Mouse (Mus musculus) thymus, adult 2 months (tissue): Measurements from ENCODE around the gene Ppil2. TPM values are rescaled to one million over a fixed set of nuclear protein-coding genes. Genes with fewer than 3 reads are reported as not detected.

Experiments
- DNase-seq: peaks from one replicate; pipeline ENCODE4 v3.0.0; 2021
- H3K27ac ChIP-seq: fragments of 200-500 bp; 2 replicates; pipeline ENCODE4 v1.5.1; 2012; ENCODE audit warnings: low read length, control low read depth; ENCODE audit not compliant: control insufficient read depth, insufficient read depth
- H3K27me3 ChIP-seq: fragments of 200-500 bp; 2 replicates; pipeline ENCODE4 v1.6.1; 2012; ENCODE audit warnings: mild to moderate bottlenecking, low read length, moderate library complexity, mixed read lengths; ENCODE audit not compliant: control insufficient read depth, insufficient read depth
- H3K36me3 ChIP-seq: fragments of 200-500 bp; 2 replicates; pipeline ENCODE4 v1.6.1; 2012; ENCODE audit warnings: mild to moderate bottlenecking, low read length, moderate library complexity; ENCODE audit not compliant: control insufficient read depth, insufficient read depth
- H3K4me1 ChIP-seq: fragments of 200-500 bp; replicated peaks from 2 replicates; pipeline ENCODE4 v1.6.1; 2012; ENCODE audit warnings: low read length; ENCODE audit not compliant: control insufficient read depth, insufficient read depth
- H3K4me3 ChIP-seq: fragments of 200-500 bp; 2 replicates; pipeline ENCODE4 v1.5.1; 2012; ENCODE audit warnings: mild to moderate bottlenecking, low read length, control low read depth, moderate library complexity; ENCODE audit not compliant: control insufficient read depth, insufficient read depth
- CTCF ChIP-seq: fragments of 200-500 bp; IDR thresholded peaks from 2 replicates; pipeline ENCODE4 v1.5.1; 2012; ENCODE audit warnings: mild to moderate bottlenecking, control low read depth, low read length, moderate library complexity, borderline replicate concordance; ENCODE audit not compliant: control insufficient read depth, poor library complexity, insufficient read depth; ENCODE audit errors: extremely low read depth
- POLR2A ChIP-seq: fragments of 200-500 bp; IDR thresholded peaks from 2 replicates; pipeline ENCODE4 v1.6.1; 2012; ENCODE audit warnings: mild to moderate bottlenecking, low read length, control low read depth, moderate library complexity; ENCODE audit not compliant: control insufficient read depth, poor library complexity, insufficient read depth; ENCODE audit errors: extremely low read depth
- WGBS: fragments of 180-500 bp; shearing (Covaris S2); methylation state at CpG from one replicate; pipeline ENCODE4 v1.1.7; 2018; 5-methylcytosine and 5-hydroxymethylcytosine counted together
- polyA plus RNA-seq: library from polyadenylated mRNA; depleted of rRNA; stranded (reverse); fragments of >200 nt; gene quantifications from 2 replicates; pipeline ENCODE4 v1.2.3, GENCODE M21; 2012; rRNA removed

Gene Ppil2
- polyA plus RNA-seq, 1 experiment = 176 TPM

DNA sequence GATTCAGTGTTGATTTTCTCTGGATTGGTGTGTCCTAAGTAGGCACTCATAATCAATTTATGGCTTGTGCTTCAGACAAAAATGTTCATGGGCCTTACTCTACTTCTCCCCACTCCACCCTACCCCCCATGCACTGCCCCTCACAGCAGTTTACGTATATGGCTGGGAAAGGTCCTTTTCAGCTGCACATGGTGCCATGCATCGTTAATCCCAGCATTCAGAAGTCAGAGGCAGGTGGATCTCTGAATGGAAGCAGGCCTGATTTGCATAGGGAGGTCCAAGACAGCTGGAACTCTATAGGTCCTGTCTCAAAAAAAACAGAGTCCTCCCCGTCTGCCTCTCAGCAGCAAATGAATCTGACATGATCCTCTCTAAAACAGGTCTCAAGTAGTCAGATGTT is 65.8 kb downstream of the Ppil2 start:
- 90% methylated on average over 3 of the region's 3 CpGs for WGBS
- Histone ChIP-seq H3K4me3 (no peak overlapping the region), H3K27ac (no peak overlapping the region), H3K36me3 (peaks cover 53% of the 10 kb centered on the region), H3K4me1 (no peaks in the 10 kb centered on the region), H3K27me3 (no peaks in the 10 kb centered on the region)
- TF ChIP-seq POLR2A (no peak), CTCF (no peak)
- DNase-seq = no peak

DNA sequence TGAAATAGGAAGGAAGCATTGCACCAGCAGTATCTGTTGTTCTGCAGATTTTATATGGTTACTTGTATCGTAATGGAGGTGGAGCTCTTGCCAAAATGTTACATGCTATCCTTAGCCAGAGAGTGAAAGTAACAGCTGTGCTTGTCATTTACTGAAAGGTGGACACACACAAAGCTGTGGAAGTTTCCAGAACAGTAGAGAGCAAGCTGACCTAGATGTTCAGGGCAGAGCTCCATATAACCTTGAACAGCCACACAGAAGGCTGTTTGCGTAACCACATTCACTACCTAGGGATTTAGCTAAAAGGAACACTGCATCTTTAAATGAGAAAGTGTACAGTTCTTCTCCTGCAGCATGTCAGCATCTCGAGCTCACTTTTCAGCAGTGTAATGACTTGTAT is 66.7 kb downstream of the Ppil2 start:
- no peak for TF ChIP-seq POLR2A
- no peak for TF ChIP-seq CTCF
- WGBS = 91% methylated on average over 3 of the region's 3 CpGs
- H3K36me3 ChIP-seq = peaks cover 61% of the 10 kb centered on the region
- H3K4me3 ChIP-seq = no peak overlapping the region
- no peaks in the 10 kb centered on the region for H3K27me3 ChIP-seq
- no peak overlapping the region for H3K27ac ChIP-seq
- no peak for DNase-seq
- H3K4me1 ChIP-seq = no peaks in the 10 kb centered on the region

DNA sequence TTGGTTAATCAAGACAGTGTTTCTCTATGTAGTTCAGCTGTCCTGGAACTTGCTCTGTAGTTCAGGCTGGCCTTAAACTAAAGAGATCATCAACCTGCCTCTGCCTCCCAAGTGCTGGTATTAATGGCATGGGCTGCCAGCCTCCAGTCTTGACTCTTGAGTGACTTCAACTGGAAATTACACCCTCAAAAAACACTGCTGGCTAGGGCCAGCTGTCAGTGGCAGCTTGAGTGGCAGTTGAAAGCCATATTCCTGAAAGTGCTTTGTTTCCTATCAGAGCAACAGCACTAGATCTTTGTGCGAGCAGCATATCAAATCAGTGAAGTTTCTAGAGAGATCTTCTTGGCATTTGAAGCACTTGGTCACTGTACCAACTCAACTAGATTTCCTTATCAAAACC is 69.6 kb downstream of the Ppil2 start:
- Histone ChIP-seq H3K27me3 (no peaks in the 10 kb centered on the region), H3K36me3 (peaks cover 66% of the 10 kb centered on the region), H3K4me1 (no peaks in the 10 kb centered on the region), H3K4me3 (no peak overlapping the region), H3K27ac (no peak overlapping the region)
- TF ChIP-seq POLR2A (no peak), CTCF (no peak)
- WGBS = 98% methylated on average over 1 of the region's 1 CpGs
- DNase-seq = no peak

DNA sequence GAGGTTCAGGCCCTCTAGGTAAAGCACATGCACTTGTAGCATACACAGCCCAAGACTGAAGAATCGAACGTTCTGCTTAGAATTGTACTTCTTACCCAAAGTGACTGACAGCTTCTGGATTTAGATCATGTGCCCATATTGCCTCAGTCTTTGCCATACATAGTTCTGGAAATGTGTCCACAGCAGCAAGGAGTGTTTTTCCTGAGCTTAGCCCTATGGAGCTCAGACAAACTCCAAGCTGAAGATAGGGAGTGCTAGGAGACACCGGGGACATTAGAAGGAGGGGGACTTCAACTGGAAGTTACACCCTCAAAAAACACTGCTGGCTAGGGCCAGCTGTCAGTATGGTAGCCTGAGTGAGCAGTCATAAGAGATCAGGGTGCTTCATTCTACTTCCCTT is 70.3 kb downstream of the Ppil2 start:
- Histone ChIP-seq H3K27ac (no peak overlapping the region), H3K4me1 (no peaks in the 10 kb centered on the region), H3K4me3 (no peak overlapping the region), H3K36me3 (peaks cover 67% of the 10 kb centered on the region), H3K27me3 (no peaks in the 10 kb centered on the region)
- 95% methylated on average over 3 of the region's 3 CpGs for WGBS
- TF ChIP-seq CTCF (no peak), POLR2A (no peak)
- DNase-seq = no peak

Other genes with a start within 250 kb of the Ppil2 start
- 0.61 and 0.93 TPM in 2 replicates for gene Igll1, start 247.3 kb downstream of the Ppil2 start, polyA plus RNA-seq
- gene Top3b, start 240.5 kb downstream of the Ppil2 start, polyA plus RNA-seq = 101 and 104 TPM in 2 replicates
- gene Vpreb1, start 240.4 kb downstream of the Ppil2 start, polyA plus RNA-seq = 24.8 and 43.5 TPM in 2 replicates
- gene Ppm1f, start 214.8 kb downstream of the Ppil2 start, polyA plus RNA-seq = 24.7 and 26.0 TPM in 2 replicates
- gene Mapk1, start 127.9 kb downstream of the Ppil2 start, polyA plus RNA-seq = 126 and 145 TPM in 2 replicates
- gene Ypel1, start 41.6 kb downstream of the Ppil2 start, polyA plus RNA-seq = 3.8 and 5.7 TPM in 2 replicates
- gene 2610318N02Rik, start 13.9 kb upstream of the Ppil2 start, polyA plus RNA-seq = 105 and 118 TPM in 2 replicates
- 60.3 and 69.8 TPM in 2 replicates for gene Sdf2l1, start 21.1 kb upstream of the Ppil2 start, polyA plus RNA-seq
- gene Ydjc, start 33.4 kb upstream of the Ppil2 start, polyA plus RNA-seq = 19.3 and 21.4 TPM in 2 replicates
- gene Ccdc116, start 36.0 kb upstream of the Ppil2 start, polyA plus RNA-seq = 3.5 and 3.7 TPM in 2 replicates
- gene Ube2l3, start 91.4 kb upstream of the Ppil2 start, polyA plus RNA-seq = 70.5 and 75.0 TPM in 2 replicates
- gene Rimbp3, start 97.3 kb upstream of the Ppil2 start, polyA plus RNA-seq = 0.41 and 0.51 TPM in 2 replicates
- gene Hic2, start 122.3 kb upstream of the Ppil2 start, polyA plus RNA-seq = 6.0 and 7.0 TPM in 2 replicates
- gene Tmem191c, start 164.8 kb upstream of the Ppil2 start, polyA plus RNA-seq = 63.6 and 72.6 TPM in 2 replicates
- 0.16 and 0.69 TPM in 2 replicates for gene Serpind1, start 220.1 kb upstream of the Ppil2 start, polyA plus RNA-seq